Mouse (Mus musculus) urinary bladder, adult 18-20 months (tissue): ENCODE results near the gene Tbx3.

Experiments used
- DNase-seq, 2 experiments: peaks; one replicate each; pipeline ENCODE4 v3.0.0; 2022; ENCODE audit warnings: low spot score in 2 of 2, mixed read lengths in 2 of 2

Tbx3 gene

DNA sequence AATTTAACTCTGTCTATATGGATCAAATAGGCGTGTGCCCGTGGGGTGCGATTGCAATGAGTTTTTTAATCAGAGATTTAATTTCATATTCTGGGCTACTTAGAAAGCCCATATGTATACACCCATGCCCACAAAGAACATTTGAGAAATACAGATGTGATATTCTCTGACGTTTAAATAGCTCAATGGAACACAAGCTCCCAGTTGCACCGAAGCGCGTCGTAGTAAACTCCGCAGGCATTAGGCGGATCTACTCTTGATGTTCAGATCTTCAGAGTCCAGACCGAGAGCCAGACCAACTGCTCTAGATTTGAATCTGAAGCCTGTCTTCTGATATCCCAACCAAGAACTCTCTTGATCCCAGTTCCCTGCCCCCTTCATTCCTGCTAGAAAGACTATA, 9.0 kb upstream of the Tbx3 start:
- no peak for DNase-seq

DNA sequence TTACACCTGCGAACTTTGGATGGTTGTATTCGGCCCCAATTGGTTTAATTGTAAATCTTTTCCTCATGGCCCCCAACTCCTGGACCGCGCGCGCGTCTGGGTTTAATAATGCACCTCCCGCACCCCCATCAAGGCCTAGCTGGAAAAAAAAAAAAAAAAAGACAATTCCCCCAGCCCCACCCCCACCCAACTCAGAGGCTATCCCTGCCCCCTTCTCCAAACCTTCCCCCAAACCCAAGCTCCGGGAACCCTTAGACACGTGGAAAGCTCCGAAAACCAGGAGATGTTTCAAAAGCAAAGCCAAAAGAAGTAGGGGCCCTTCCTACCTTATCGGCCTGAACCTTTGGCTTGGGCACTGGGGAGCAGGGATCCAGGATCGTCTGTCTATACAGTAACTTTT, 8.1 kb upstream of the Tbx3 start:
- DNase-seq, result no peak

DNA sequence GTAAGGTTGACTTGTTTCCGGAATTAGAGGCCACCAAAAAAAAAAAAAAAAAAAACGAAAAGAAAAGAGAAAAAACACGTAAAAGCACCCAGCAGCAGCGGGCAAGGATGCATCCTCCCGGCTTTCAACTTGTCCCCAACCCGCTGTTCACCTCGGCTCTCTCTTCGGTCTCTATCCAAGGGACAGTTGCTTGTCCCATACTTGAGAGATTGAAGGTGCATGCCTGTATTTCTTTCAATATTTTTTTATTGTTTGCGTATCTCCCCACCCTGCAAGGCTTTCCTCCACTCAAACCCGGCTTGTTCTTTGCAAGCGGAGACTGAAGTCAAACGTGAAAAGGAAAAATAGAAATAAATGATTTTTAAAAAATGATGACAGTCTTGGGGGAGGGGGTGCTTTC, 7.7 kb upstream of the Tbx3 start:
- DNase-seq, result no peak

DNA sequence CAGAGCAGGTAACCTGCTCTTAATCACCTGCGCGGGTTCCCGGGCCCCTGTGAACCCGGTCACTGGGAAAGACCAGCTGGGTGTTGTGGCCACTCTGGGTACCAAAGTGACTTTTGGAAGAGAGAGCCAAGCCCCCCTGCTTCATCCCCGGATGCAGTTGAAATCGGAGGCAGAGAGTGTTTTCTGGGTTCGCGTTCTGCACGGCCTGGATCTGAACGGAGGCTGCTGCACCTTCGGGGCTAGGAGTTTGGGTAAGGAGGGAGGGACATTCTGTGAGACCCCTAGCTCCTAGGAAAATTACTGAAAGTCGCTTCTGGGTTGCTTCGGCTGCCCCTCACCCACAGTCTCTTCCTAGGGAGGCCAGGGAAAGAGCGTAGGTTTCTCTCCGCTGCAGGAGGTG, 7.2 kb upstream of the Tbx3 start:
- no peak for DNase-seq

DNA sequence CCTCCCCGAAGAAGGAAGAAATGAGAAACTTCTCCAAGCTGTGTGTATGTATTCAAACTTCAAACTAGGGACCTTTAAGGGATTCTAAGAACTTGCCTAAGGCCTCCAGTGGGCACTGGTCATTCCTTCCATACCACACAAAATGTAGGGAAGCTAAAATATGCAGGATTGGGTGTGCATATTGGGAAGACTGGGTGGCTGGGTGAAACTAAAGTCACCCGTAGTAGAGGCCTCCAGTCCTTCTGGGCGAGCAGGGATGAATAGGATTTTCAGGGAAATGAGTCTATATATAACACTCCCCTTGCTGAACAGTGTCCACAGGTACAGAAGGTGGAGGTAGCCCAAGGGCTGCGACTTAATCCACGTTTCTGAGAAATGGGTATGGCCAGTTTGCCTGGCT, 6.7 kb upstream of the Tbx3 start:
- DNase-seq, result no peak

DNA sequence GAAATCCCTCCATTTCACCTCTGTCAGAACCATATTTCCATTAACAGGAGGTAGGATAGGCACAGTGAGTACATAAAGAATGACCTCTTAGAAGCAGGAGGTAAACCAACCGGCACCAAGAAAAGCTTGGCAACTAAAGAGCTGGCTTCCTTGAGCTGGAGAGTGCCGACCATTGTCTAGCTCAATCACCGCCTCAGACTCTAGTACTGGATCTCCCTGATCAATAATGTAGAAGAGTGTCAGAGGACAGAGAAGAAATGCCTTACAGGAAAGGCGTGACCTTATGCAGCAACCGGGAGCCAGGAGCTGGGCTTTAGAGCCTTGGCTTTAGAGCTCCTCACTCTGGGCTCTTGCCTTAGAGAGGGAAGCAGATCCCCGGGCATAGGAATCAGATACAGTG, 4.7 kb upstream of the Tbx3 start:
- DNase-seq, result no peak

DNA sequence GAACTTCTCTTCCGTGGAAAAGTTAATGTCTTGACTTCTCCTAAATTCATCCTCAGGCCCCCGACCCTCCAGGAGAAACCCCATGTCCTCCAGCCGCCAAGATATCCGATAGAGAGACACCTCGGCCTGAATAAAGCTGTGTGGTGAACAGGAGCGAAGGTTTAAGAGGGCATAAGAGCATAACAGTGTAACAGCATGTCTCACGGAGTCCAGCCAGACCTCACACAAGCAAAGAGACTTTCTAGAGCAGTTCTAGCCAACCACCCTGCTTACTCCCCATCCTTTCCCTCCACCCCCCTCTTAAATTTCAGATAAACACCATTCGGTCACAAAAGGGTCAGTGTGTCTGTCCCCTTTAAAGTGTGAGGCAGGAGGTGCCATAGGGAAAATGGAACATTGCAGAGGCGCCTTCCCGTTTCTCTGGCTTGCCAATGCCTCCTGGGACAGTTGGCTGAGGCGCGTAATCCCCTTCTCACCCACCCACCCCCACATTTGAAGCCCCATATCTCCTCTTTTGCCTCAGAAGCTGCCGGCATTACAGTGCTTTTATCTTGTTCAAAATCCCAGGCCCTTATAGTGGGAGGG, 3.0 kb upstream of the Tbx3 start:
- no peak for DNase-seq

DNA sequence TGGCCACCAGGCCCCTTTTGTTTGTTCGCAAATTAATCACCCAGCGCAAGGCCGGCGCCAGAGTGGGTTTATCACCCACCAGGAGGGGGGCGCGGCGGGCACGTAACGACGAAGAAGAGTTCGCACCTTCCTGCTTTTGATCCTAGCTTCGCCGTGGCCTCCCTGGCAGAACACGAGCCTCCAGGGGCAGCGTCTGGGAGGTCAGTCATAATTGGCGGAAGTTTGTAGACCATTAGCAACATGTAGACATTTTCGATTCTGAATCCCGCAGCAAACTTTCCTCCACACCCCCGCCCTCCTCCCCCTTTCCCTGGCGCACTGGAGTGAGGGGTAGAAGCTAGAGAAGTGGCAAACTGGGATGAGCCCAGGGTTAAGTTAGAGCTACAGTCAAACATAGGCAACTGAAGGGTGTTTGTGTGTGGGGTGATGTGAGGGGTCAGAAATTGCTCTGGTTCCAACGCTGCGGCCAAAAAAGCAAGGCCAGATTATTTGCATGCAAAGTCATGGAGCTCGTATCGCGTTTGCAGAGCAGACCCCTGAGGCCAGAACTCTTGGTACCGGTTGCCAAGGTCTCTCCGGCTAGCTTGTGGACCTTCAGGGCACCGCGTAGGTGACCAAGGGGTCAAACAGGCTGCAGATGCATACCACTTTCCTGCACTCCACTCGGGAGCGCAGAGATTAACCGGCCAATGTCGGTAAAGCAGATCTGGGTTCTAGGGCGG, 2.1 kb upstream of the Tbx3 start:
- DNase-seq, result peak in 1 of 2 experiments; percentile 69

DNA sequence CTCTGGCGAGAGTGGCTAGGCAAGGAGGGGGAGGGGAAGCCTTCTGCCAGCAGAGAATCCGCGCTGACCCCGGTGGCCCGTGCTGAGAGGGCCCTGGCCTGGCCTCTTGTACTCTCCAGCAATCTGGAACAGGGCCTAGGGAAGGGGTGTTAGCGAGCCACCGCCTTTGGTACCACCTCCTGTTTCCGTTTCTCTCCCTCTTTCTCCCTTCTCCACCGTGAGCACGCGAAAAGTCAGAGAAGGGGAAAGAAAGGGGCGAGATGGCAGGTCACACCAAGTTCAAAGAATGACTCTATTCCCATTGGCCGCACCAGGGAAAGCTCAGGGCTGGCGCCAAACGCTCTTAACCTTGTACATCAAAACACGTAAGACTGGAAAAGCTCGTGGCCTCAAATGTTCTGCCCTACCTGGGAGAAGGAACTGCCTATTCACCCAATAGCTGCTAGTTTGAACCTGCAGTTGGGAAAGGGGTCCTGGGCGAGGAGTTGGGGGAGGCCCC, 1.5 kb upstream of the Tbx3 start:
- peak in 1 of 2 experiments; percentile 68 for DNase-seq

DNA sequence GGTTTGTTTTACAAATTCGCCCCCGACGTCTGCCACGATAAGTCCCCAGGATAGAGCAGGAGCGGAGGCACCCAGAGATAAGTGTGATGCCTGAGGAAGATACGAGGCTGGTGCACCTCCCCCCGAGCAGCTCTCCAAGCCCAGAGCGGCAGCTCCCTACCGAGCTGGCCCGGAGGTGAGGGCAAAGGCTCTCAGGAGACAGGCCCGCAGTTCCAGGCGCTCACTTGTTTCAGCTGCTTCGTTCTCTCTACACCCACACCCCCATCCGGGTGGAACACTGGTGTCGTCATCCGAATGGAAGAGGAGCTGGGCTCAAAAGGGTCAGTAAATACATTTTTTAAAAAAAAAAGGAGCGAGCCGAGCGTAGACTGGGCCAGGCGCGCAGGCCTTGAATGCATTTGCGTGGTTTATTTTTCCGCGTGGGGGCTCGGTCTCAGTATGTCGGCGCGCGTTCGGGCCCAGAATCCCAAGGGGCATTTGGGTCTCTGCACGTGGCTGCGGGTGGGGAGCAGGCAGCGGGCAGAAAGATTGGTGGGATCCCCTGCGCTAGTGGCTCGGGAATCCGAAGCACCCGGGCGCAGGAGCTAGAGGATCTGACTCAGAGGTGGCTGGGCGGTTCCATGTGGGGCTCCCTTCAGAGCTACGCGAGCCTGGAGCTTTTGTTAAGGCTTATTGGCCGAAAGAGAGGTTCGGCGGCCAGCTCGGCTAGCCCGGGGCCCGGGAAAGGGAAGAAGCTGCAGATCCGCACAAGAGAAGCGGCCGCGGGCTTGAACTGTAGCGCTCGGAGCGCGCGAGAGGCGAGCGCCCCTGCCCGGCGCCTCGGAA, 516 bp upstream of the Tbx3 start:
- no peak for DNase-seq

DNA sequence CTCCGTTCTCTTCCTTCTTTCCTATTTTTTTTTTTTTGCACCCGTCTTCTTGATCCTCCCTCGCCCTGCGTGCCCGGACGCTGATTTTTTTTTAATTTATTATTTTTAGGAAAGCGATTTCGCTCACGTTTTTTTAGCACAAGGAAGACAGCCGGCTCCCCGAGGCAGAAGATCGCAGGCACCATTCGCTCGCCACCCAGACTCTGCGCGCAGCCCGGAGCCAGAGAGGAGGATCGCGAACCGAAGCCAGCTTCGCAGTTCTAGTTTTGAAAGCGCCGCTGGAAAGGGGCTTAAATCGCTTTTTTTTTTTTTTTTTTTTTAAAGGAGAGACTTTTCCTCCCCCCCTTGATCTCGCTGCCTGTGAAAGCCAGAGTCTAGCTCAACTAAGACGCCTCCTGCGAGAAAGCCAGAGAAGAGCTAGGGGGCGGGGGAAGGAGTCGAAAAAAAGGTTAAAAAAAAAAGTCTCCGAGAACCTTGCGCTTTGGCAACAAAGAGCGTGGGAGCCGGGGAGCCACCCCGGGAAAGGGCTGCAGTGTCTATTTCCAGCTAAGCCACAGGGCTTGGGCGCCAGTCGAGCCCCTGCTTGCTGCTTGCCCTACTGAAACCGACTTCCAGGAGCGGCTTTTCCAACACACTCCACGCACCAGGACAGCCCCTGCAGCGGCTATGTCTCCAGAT, 794 bp downstream of the Tbx3 start:
- no peak for DNase-seq

DNA sequence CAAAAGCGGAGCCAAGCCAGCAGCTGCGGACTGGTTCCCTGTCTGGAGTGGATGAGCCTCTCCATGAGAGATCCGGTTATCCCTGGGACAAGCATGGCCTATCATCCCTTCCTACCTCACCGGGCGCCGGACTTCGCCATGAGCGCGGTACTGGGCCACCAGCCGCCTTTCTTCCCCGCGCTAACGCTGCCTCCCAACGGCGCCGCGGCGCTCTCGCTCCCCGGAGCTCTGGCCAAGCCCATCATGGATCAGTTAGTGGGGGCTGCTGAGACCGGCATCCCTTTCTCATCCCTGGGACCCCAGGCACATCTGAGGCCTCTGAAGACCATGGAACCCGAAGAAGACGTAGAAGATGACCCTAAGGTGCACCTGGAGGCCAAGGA, 1.5 kb downstream of the Tbx3 start:
- DNase-seq, result no peak

DNA sequence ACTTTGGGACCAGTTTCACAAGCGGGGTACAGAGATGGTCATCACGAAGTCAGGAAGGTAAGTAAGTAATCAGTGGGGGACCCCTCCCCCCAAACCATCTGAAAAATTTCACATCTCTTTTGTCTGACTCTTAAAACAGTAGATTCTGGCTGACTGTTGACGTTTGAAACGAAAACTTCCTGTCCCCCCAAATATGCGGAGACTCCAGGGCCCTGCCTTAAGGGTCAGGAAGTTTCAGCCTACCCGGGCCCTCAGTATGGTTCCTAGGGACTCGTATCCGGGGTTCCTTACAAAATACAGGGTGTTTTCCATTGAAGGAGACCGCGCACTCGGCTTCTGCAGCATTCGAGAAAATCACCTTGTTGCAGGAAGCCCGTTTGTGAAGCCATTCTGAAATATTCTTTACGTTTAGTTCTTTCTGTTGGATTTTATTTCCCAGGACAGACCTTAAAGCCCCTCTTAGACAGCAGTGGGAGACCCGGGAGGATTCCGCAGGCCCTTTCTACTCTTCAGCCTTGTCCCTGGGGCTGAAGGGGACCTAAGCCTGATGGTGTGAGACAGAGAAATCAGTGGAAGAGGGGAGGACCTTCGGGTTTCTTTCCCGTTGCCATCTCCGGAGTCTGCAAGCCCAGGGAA, 2.0 kb downstream of the Tbx3 start:
- no peak for DNase-seq

DNA sequence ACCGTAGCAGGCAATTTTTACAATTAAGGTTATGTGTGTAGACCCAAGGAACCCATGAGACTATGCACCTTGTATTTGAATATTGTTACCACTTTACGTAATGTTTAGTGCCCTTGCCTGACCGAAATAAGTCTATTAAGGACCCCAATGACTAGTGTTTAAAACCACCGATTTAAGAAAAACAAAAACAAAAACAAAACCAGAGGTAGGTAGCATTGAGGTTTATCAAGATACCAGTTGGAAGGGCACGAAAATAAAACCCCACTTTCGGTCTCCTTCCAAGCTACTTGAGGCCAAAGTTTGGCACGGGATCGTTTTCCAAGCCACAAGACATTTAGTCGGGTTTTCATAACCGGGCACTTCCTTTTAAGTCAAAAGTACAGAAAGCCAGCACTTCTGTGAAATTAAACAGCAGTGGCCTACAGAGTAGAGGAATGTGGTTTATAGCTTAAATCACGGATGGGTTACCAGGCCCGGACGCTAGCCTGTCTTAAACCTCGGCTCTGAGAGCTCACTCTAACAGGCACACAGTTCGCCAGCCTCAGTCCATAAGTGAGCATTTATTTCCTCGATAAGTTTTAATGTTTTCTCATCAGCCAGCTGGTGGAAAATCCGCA, 2.6 kb downstream of the Tbx3 start:
- DNase-seq, result no peak

DNA sequence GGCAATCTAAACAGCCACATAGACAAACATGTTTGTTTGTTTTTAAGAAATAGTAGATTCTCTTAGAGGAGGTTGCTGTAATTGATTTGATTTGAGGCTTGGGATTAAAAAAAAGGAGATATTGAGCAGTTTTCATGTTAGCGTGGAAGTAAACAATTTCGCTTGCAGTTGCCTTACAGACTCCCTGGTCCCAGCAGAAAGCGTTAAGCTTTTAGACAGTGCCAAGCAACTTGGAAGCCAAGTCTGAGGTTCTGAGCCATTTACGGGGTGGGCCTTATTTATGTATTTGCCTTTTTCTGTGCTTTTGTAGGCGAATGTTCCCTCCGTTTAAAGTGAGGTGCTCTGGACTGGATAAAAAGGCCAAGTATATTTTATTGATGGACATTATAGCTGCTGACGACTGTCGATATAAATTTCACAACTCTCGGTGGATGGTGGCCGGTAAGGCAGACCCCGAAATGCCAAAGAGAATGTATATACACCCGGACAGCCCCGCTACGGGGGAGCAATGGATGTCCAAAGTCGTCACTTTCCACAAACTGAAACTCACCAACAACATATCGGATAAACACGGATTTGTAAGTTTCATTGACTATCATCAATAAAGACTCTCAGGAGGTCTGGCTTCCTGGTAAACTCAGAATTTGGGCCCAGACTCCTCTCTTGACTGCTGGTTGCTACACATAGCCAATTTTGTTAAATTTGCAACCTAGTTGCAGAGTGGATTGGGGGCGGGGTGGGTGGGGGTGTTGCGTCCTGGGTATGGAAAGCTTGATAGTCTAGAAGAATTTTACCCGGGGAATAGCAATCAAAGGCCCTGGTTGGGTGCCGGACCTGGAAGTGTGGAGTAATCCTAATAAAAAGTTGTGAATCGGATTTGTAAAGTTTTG, 3.5 kb downstream of the Tbx3 start:
- no peak for DNase-seq

DNA sequence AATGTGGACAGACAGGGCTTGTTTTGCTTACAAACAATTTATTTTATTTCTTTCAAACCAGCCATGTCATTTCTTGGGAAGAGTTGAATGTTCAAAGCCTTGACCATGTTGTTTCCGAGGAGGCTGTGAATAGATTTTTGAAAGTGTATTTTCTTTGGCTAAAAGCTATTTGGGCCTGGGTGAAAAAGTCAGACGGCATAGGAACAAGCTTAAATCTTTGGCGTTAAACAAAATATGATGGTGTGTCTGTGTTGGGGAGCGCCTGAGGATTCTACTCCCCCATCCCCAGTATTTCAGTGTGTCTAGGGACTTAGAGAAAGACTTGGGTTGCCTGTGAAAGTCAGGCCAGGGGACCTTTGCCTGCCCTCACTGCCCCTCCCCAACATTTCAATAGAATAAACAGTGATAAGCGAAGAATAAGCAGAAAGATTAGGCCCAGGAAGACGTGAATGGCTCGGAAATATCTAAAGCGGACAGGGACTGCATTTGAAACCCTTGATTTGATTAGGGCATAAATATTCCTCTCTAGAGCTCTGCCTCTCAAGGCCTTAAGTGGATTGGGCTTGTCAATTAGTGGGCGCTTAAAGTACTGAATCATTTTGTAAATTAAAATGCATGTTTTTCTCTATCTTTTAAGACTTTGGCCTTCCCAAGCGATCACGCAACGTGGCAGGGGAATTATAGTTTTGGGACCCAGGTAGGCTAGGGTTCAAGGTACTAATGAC, 4.3 kb downstream of the Tbx3 start:
- DNase-seq, result no peak

DNA sequence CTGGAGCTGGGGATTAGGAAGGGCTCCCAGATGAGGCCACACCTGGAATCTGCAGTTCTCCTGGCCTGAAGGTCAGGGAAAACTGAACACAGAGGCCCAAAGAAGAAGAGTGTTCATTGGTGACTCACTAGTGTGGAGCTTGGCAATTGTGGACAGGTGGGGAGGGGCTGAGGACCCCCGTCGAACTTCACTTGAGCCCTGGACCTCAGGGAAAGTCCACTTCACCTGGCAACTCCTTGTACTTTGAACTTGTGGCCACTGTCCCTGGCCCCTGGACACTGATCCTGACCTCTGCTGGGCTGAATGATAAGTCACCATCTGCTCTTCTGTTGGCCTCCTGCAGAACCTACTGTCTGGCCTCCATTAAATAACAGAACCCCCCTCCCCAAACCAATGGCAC, 5.8 kb downstream of the Tbx3 start:
- DNase-seq, result no peak

DNA sequence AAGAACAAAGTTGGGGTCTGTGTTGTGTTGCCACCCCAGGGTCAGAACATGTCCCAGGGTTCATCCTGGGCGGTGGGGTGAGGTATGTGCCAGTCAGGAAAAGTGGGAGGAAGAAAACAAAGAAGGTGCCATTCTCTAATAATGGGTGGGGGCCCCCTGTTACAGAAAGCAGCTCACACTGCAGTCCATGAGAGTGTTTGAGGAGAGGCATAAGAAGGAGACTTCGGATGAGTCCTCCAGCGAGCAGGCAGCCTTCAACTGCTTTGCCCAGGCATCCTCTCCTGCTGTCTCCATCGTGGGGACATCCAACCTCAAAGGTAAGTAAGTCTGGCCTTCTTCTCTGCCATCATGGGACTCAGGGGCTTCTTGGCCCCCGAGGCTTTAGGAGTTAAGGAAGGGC, 8.0 kb downstream of the Tbx3 start:
- DNase-seq, result no peak

DNA sequence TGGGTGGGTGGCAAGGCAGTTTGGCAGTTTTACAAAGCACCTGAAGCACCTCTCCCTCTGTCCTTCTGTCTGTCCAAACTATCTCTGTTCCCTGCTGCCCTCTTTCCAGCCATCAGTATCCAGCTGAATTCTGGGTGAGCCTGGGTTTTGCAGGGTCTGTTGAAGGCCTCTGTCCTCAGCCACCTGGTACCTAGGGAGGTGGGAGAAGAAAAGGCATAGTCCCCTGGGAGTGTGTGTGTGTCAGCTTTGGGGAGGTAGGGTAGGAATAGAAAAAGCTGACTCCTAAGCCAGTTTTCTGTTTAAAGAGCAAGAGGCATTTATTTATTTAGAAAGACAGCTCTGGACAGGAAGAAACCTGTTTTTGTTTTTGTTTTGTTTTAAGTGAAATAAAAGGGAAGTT, 8.6 kb downstream of the Tbx3 start:
- no peak for DNase-seq
